Mouse (Mus musculus) kidney, postnatal 10 days (tissue): ENCODE results near the gene Zfp296.
A peak's percentile ranks its signal among the peaks of the same experiment; 100 is the strongest.

Source experiments
- DNase-seq: peaks from one replicate; pipeline ENCODE4 v3.0.0; 2021; ENCODE audit warnings: mixed read lengths

Zfp296 gene

DNA sequence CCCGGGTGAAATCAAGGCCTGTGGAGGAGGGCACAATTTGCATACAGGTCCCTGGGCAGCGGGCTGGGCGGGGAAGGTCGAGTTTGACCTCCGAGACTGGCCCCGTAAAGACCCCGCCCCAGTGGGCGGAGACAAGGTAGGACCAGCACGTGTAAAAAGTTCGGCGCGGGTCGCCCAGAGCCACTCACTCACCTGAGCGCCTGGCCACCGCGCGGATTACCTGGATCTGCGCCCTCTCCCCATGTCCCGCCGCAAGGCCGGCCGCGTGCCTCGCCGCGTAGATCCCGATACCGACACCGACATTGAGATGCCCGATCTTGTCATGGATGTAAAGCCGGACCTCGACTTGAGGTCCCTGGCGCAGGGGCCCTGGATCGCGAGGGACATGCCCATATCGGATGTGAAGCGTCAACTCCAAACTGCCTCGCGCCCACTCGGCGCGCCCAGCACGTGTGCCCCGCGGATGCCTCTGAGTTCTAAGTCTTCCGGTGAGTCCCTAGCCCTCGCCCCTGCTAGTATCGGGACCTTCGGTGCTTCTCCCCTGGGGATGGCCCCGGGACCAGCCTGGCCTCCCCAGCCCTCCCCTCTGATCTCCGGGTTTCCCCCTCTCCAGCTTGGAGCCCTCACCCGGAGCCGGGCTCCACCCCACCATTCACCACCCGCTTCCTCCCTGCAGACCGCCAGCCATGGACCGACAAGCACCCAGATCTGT lies at the start of gene Zfp296, which contains the start of gene Gemin7:
TSS of gene Zfp296 (plus strand) at position 147 of the 712 bp plus-strand sequence.
TSS of gene Gemin7 (minus strand) at position 455 of the 712 bp plus-strand sequence.
- peak; percentile 61 for DNase-seq

DNA sequence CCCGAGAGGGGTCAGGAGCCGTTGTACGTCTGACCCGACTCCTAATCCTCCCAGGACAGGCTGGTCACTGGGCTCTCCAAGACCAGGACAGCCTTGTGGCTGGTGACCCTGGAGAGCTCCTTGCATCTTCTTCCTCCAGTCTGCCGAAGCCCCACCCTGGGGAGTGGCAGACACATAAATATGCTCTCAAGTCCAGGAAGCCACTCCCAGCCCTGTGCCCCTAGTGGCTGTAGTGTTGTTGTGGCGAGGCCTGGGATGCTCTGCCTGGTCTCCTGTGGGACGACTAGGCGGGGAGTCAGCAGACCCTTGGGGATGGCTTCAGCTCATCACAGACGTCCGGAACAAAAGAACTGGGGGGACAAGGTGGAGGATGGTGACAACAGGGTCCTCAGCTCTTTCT lies 46.0 kb upstream of the Zfp296 start:
- DNase-seq: no peak

DNA sequence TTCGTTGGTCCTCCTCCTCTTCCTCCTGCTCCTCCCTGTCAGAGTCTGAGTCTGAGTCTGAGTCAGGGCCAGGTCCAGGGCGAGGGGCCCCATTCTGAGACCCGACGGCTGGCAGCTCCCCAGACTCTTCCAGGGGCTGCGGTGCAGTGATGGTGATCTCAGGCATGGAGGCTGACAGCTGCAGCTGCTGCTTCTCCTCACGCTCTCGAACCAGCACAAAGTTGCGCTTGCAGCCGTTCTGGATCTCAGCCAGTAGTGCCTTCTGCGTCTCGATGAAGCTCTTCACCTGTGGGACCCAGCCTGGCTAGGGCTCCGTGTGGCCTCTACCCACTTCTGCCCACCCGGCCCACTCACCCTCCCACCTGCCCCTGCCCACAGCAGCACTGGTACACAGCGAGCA lies 44.8 kb upstream of the Zfp296 start:
- DNase-seq: no peak

DNA sequence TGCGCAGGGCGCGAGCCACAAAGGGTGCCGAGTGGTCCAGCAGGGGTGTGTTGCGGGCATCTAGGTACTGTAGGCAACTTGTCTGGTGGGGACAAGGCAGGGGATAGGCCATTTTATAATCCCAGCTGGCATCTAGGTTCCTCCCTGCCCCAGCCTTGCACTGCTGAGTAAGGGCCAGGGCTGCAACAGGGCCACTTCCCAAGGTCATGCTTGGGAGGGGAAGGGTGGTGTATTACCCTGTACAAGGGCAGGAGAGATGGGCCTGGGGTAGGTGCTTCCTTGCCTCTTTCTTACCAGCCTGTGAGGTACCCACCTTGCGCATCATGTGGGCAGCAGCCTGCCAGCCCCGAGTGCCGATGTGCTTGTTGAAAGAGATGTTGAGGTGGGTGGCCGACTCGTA lies 42.4 kb upstream of the Zfp296 start:
- DNase-seq: no peak

DNA sequence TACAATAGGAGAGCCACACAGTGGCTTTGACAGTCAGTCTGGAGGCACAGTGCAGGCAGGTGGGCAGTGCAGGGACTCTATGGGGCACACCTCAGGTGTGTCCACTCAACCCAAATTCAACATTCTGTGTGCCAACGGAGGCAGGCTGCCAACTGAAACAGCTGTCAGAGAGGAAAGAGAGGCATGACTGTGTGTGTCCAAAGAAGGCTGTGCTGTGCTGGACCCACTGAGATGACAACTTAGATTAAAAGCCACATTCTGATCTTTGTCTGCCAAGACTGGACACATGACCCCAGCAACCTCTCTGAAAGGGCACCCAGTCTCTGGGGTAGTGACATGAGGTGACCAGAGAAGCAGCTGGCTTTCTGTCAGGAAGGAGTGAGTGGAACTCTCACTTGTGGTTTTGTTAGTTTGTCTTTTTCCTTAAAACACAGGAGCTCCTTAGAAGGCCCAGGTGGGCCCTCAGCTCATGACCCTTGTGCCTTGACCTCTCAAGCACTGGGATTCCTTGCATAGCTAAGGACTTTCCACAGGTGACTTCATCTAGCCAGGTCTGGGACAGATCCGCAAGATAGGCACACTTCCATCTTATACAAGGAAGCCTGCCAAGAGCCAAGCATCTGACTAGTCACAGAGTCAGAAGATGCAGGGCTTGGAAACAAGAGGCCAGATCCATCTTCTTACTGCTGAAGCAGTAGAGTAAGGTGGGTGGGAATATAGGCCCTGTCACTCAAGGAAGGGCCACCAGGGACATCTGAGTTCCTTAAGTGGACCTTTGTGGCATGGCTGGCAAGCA lies 36.1 kb upstream of the Zfp296 start:
- no peak for DNase-seq

DNA sequence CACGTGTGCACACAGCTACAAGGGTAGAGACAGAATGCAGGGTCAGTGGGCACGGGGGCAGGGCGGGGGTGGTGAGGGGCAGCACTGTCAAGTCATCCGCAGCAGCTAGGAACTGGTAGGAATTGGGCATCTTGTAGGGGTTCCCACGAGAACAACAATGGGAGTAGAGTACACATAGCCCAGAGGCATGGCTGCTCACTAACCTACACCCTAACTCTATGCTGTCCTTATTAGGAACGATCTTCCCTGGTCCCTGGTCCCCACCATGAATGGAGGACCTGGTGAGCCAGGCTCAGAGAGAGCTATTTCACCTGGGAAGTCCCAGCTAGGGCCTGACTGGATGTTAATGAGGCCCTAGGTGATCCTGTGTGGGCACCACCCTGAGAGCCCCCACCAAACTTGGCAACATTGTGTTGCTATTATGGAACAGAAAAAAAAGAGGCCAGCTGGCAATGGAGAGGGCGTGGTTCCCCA lies 35.4 kb upstream of the Zfp296 start:
- no peak for DNase-seq

DNA sequence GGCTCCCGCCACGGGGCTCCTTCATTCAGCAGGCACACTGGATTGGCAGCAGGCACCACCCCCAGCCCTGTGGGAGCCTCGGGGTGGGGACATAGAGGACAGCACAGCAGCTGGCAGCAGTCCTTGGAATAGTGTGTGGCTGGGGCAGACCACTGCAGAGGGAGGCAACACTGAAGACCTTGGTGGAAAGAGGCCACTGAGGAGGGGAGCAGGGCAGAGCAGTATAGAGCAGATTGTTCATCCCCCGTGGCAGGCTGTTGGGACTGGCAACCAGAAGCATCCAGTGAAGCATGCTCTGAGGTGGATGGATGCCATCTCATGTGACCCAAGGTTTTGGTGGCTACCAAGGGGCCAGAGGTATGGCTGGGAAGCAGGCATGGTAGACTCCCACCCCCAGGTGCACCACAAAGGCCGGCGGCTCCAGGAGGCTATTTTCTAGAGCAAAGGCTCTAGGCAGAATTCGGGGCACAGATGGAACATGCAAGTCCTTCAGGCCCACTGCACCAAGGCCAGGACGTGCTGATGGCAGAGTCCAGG lies 34.9 kb upstream of the Zfp296 start:
- DNase-seq: no peak

DNA sequence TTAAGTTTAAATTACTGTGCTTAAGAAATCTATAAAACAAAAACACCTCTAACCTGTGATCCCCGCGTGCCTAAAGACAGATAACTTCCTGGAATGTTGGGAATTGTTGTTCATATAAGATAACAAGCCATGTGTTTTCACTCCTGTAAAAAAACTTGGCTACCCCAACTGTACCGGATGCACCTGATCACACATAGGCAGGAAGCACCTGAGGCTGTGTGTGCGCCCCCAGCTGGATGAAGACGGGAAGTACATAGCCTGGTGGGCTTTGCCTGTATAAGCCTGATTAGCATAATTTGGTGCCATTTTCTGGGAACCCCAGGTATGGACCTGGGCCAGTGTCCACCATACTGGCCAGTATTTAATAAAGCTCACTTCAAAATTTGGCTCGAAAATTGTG lies 33.5 kb upstream of the Zfp296 start:
- peak; percentile 50 for DNase-seq

DNA sequence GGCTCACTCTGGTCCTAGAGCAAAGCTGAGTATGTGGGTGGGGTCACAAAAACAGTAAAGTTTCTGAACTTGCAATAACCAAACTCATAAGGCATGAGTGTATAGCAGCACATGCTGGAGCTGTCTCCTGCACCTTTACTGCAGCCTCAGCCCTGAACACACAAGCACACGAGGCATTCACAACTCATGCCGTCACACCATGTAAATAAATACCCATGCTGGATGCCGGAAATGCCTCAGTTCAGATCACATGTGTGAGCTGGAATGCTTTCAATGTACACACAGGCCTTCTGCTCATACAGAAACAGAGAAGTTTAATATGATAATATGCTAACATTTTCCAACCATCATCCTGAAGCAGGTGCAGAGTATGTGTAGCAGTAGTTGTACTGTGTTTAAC lies 31.1 kb upstream of the Zfp296 start:
- DNase-seq: no peak

DNA sequence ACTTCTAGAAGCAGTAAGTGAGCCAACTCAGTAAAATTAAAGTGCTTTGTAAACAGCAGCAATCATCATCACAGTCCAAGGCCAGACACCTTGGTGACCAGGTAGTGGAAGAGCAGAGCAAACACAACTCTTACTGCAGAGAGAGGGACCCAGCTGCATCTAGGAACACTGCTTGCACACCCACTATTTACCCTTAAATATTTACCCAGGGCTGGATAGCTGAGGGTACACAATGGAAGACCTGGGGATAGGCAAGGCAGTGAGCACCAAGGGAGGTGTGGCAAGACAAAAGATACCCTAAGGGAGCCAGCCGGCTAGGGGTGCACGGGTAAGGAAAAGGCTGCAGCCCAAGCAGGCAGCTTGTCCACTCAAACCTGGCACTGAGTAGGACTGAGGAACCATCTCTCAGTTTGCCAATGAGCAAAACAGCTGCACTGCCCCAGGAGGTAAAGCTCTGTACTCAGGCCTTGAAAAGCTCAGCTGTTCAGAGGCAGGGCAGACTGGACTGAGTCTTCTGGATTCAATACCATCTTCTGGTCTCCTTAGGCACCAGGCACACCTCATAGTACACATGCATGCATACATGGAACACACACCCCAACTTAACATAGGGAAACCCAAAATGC lies 29.6 kb upstream of the Zfp296 start:
- no peak for DNase-seq

DNA sequence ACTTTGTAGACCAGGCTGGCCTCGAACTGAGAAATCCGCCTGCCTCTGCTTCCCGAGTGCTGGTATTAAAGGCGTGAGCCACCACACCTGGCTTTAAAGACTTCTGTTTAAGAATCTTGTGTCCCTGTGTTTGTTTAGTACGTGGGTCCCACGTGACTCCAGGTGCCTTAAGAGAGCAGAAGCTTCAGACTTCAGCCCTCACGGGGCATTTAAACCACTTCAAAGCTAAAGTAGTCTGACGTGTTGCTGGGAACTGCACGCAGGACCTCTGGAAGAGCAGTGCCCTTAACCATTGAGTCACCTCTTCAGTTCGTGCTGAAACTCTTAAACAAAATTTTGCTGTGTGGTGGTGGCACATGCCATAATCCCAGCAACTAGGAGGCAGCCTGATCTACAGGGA lies 27.7 kb upstream of the Zfp296 start:
- DNase-seq: no peak

DNA sequence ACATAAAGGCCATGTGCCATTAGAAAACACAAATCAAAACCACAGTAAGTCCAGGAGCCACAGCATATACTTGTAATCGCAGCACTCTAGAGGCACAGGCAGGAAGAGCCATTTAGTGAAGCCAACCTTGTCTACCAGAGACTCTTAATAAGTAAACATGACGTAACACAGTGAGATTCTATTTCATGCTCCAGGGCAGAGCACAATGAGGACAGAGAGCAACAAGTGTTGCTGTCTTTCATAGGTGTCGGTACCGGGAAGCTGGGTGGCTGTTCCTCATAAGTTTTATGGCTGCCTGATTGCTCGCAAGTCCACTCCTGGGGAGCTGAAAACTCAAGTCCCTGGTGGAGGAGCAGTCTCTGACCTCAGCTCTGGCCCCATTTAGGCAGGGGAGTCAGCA lies 25.5 kb upstream of the Zfp296 start:
- no peak for DNase-seq

DNA sequence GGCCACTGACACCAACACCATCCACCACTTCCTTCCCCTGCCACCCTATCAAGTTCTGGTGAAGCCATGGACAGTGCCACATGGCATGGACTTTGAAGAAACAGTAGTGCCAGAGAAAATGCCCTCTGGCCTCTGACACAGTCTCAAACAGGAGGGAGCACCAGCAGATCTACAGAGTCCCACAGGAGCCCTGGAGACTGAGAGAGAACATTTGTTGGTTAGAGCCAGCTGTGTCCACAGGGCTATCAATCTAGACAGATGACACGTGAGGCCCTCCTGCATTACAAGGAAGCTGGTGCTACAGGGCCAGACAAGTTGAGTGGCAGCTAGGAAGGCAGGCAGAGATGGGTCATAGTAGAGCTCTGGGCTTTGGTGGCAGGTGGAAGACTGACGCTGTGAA lies 24.6 kb upstream of the Zfp296 start:
- DNase-seq: no peak

DNA sequence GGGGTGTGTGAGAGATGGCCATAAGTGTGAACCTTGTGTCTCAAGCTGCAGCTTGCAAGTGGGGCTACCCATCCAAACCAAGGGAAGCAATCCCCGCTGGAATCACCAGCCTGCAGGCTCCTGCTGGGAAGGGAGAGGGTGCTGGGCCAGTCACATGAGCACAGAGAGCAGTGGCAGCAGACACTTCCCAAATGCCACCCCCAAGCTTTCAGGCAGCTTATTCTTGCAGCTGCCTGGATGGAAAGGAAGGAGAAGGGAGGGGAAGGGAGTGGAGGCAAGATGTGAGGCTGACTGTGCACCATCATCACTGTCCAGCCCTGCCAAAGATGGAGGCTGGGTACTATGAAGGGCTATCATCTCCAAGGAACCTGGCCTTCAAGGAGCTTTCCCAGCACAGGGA lies 22.9 kb upstream of the Zfp296 start:
- DNase-seq: no peak

DNA sequence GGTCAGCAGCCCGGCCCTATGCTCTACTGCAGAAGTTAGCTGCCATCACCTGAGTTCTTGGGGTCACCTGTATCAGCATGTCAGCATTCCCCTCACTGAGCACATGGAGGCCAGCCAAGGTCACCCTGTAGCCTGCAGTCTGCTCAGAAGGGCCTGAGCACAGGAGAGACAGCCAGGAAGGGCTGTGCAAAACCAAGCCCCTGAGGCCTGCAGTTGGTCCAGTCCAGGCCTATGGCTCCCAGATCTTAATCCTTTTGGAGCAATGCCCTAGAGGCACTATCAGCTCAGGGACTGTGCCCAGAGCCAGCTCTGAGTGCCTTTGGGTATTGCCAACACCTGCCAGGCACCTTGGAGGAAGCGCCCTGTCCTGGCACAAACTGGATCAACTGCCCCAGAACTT lies 20.0 kb upstream of the Zfp296 start:
- peak; percentile 41 for DNase-seq

DNA sequence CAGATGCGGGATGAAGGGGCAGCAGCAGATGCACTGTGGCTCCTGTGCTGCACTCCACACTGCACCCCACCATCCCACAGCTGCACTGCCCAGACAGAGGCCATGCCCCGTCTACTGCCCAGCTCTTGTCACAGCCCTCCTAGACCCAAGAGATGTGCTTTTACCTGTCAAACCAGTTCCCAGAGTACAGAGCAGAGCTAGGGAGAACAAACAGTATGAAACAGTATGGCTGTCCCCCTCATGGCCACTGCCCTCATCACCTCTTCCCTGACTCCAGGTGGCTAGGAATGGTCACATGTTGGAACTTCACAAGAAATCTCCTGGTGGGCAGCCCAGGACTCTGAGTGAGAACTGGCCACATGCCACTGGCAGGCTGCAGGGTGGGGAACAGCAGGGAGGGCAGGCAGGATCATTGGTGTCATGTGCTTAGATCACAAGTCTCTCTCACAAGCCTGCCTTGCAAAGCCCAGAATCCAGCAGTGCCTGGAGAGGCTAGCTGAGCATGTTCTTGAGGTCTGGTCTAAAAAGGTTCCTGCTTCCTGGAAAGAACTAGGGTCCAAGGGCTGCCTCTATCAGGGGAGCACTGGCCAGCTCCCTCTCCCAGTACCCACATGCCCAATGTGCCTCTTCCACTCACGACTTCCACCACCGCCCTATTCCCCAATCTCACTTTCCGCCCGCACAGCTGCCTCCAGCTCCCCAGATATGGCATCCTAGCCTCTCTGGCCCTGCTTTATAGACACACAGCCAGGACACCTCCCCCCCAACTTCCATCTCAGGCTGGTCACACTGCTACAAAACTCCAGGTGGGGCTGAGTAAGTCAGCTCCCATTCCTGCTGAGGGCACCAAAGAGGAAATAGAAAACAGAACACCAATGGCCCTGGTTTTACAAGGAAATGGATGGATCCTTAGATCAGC lies 18.8 kb upstream of the Zfp296 start:
- DNase-seq: peak; percentile 32

DNA sequence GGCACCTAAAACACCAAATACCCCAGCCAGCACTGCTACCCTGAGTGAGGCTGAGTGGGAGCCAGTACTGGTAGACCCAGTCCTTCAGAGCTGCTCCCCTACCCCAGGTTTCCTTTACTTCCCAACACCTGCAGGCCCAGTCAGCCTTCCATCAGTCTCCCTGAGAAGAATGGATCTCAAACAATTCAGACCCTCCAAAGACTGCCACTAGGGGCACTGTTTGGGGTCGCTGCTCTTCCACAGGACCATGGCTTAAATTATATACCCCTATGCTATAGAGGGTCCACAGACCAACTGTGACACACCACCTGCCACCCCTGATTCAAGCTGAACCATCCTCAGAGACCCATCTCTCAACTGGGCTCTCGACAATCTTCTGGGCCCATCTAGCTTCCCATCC lies 18.1 kb upstream of the Zfp296 start:
- DNase-seq: no peak

DNA sequence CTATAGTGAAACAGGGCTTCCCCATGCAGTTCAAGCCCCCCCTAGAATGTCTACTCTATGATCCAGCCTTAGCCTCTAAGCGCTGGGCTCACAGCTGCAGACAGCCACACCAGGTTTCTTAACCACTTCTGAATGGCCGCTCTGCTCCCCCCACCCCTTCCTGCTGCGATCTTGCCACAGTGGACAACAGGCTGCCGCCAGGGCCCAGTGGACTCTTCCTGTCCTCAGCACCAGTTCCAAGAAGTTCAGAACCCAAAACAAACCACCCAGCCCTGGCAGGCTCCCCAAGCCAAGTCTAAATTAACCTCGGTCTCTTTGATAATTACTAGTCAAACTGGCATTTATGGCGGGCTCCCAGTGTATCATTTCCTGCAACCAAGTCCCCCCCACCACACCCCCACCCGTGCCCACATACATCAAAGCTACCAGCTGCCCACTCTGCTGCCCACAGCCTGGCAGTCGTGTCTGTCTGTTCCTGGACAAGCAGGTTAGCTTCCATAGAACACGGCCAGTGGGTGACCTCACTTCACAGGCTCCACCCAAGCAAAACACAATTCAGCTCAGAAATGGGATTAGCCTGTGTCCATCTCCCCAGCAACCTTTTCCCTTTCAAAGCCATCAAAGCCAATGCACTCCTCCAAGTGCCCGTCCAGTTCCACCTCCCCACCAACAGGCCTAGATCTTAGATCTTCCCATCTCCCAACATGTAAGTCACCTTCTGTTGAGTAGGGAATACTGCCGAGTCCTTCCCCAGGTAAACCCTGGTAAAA lies 16.4 kb upstream of the Zfp296 start:
- peak; percentile 42 for DNase-seq

DNA sequence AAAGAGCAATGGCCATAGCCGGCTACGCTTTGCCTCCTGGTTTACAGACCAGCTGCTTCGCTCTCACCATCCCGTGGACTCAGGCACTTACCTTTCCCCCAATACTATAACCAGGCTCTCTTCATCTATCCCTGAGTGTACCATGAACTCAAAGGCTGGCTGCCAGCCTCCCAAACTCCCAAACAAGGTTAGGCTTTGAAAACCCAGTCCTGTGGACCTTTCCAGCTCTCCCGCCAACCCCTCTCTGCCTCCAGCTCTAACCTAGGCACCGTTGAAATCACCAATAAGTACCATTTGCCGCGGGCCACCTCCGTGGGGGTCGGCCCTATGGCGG lies 15.7 kb upstream of the Zfp296 start:
- peak; percentile 39 for DNase-seq

DNA sequence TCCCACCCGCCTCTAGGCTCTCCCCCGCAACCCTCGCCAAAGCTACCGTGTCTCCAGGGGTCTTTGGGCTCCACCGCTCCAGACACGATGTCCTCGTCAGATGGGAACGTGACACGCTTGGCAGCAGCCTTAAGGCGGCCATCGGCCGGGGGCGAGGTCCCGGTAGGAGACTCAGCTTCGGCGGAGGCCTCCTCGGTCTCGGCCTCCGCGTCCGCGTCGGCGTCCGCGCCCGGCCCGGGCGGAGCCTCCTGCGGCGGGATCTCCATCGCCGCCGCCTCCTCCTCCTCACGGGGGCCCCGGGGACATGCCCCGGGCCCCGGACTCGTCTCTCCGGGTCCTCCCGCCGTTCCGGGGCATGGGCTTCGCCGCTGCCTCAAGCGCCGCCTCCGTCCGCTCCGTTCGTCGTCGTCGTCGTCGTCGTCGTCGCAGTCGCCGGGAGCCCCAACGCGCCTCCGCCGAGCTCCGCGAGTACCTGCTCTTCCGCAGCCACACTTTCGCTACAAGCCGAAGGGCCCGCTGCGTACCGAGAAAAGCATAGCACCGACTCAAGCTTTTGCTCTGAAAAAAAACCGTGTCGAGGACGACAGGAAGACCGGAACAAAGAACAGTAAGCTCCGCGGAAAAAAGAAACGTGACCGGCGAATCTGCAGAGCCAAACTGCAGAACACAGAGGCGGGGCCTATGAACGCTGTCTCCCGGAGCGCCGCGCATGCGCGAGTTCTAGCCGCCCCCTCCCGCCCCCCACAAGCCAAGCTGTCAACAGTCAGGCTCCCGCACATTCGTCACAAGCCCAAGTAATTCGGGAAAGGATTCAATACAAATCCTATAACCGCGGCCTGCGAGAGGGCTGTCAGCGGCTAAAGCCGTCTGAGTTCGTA lies 15.1 kb upstream of the Zfp296 start:
- DNase-seq: peak; percentile 97
